Mouse (Mus musculus) limb, embryonic 10.5 days (tissue): ENCODE measurements at regions not wholly inside any gene's neighbourhood (a gene's known extent, or its start where the extent isn't known, plus 50 kb on each side); places are given as distances from the start of the nearest gene placed in this dataset.

Experiments
- DNase-seq: peaks from one replicate; pipeline ENCODE4 v3.0.0-alpha.2; 2017; ENCODE audit warnings: low spot score
- H3K27ac ChIP-seq: fragments of 300-500 bp; sonication (generic); 2 replicates; pipeline ENCODE4 v1.5.1; 2016; ENCODE audit warnings: mild to moderate bottlenecking
- H3K27me3 ChIP-seq: fragments of 300-500 bp; sonication (generic); 2 replicates; pipeline ENCODE4 v1.6.1; 2016; ENCODE audit warnings: low read depth, mild to moderate bottlenecking; ENCODE audit not compliant: poor library complexity, severe bottlenecking
- H3K36me3 ChIP-seq: fragments of 300-500 bp; sonication (generic); 2 replicates; pipeline ENCODE4 v1.6.1; 2016; ENCODE audit warnings: mild to moderate bottlenecking, moderate library complexity
- H3K4me1 ChIP-seq: fragments of 300-500 bp; sonication (generic); 2 replicates; pipeline ENCODE4 v1.6.1; 2016
- H3K4me3 ChIP-seq: fragments of 300-500 bp; sonication (generic); 2 replicates; pipeline ENCODE4 v1.5.1; 2016; ENCODE audit warnings: mild to moderate bottlenecking, moderate library complexity
- H3K9me3 ChIP-seq: fragments of 300-500 bp; sonication (generic); replicated peaks from 2 replicates; pipeline ENCODE4 v1.6.1; 2016; ENCODE audit warnings: mild to moderate bottlenecking
- WGBS: fragments of 180-500 bp; shearing (Covaris S2); methylation state at CpG from one replicate; pipeline ENCODE4 v1.1.7; 2016; 5-methylcytosine and 5-hydroxymethylcytosine counted together

DNA sequence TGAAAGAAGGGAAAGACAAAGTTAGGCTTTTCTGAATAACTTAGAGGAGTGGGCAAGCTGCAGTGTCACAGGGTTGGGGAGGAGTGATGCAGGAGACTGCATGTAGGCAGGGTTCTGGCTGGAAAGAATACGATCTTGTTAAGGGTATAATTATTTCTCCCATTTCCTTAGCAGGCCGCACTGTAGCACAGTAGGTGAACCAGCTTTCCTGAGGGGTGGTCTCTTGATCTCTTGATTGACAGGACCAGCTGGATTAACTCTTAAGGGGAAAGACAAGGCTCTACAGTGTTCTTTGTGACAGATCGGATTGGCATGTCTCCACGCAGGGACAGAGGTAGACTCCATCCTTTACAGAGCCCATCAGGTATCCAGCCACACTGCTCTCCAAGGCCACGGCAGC, 54.5 kb upstream of the Meis1 start:
- WGBS, result 81% methylated on average over 5 of the region's 5 CpGs
- H3K27ac ChIP-seq, result no peak overlapping the region
- DNase-seq, result no peak
- peaks cover 31% of the 10 kb centered on the region; the same call in 1 of the 2 replicates for H3K27me3 ChIP-seq
- no peaks in the 10 kb centered on the region for H3K36me3 ChIP-seq
- H3K4me3 ChIP-seq, result no peak overlapping the region
- peaks cover 3% of the 10 kb centered on the region; the same call in 1 of the 2 replicates for H3K4me1 ChIP-seq
- H3K9me3 ChIP-seq, result no peaks in the 10 kb centered on the region; the same call in 1 of the 2 replicates

DNA sequence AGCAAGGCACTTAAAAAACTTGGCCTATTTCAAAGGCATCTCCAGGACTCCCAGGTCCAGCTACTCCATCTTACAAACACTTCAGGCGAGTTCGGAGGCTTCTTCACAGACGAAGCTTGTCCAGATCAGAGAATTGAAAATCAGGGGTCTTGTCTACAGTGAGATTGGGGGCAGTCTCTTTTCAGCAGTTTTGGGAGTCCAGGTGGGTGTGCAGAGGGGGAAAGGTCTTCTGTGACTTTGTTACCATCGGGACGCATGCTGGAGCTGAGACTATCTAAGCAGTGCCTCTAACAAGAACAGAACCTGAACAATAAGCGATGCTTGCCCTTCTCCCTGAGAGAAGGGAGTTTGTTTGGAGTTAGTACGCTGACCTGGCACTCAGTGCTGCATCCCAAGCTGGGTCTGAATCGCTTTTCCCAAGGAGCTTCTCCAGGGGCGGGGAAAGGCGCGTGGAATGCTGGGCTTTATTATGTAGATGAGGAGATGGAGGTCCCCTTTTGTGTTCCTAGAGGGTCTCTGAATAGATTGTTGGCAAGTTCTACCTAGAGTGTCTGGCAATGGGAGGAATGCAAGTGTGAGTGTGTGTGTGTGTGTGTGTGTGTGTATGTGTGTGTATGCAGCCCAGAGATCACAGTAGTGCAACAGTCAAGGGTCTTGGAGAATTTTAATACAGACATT, 55.2 kb upstream of the Meis1 start:
- Histone ChIP-seq H3K27ac (no peak overlapping the region), H3K4me3 (no peak overlapping the region), H3K9me3 (no peaks in the 10 kb centered on the region; the same call in 1 of the 2 replicates), H3K27me3 (peaks cover 31% of the 10 kb centered on the region; the same call in 1 of the 2 replicates), H3K36me3 (no peaks in the 10 kb centered on the region), H3K4me1 (no peaks in the 10 kb centered on the region; the same call in 1 of the 2 replicates)
- WGBS, result 59% methylated on average over 11 of the region's 11 CpGs
- no peak for DNase-seq

DNA sequence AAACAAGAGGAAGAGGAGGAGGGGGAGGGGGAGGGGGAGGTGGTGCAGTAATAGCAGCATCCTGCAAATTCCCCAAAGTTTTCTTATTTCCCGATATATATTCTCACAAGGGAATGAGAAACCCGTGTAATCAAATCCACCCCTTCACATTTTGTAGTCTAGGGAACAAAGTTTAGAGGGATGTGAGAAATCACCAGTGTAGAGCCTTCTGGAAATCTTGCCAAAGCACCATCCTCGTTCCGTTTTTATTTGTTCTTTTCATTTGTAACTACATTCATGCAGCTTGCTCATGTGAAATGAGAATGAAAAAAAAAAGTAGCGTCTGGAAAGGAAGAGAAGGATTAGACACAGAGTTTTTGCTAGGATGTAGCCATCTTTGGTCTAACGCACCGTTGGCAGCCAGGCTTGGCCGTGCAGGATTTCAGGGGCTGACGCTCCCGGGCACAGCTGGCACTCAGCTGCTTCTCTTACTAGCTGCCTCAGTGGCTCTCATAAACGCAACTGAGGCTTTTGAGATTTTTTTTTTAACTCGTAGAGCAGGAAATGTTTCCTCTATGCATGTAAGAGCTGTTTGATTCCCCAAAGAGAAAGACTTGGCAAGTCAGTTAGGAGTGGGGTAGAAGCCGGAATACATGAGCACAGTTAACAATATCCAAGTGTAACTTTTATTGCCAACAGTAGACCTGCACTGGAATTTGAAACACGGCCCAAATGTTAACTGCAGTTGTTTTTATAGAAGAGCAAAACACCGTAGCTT, 72.5 kb upstream of the Meis1 start:
- WGBS, result 91% methylated on average over 15 of the region's 15 CpGs
- Histone ChIP-seq H3K27me3 (no peaks in the 10 kb centered on the region), H3K4me3 (no peak overlapping the region), H3K4me1 (0 out of 2 replicates have a peak, but pooled peaks cover 2% of the 10 kb centered on the region), H3K36me3 (no peaks in the 10 kb centered on the region), H3K9me3 (no peaks in the 10 kb centered on the region), H3K27ac (no peak overlapping the region)
- no peak for DNase-seq

DNA sequence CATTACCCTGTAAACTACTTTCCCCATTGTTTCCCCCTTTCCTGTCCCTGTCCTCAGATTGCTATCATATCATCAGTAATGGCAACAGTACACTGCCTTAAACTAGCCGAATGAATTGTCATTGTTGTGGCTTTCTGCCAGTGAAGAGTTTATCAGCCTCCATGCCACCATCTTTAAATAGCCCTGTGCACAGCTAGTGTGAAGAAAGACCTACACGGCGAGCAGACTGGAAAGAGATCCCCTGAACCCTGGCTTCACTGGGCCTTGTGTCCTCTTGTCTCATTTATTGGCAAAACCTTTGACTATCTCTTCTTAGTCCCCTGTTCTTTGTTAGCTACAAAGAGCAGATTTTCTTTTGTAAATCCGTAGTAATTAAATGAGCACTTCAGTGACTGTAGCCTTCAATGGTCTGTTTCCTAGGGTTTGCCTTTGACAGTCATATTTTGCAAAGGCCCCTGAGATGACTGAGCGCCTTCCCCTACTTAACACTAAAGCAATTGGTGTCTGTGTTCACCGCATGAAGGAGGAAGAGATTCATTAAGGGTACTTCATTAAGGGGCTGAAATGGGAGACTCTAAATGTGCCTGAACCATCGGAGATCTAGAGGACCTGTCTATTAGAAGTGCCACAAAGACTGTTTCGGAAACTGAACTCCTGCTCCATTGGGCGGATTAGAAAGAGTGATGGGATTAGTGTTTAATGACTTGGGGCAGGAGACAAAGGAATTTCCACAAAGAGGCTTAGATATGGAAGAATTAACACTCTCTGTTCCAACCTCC, 74.4 kb upstream of the Meis1 start:
- 79% methylated on average over 9 of the region's 9 CpGs for WGBS

DNA sequence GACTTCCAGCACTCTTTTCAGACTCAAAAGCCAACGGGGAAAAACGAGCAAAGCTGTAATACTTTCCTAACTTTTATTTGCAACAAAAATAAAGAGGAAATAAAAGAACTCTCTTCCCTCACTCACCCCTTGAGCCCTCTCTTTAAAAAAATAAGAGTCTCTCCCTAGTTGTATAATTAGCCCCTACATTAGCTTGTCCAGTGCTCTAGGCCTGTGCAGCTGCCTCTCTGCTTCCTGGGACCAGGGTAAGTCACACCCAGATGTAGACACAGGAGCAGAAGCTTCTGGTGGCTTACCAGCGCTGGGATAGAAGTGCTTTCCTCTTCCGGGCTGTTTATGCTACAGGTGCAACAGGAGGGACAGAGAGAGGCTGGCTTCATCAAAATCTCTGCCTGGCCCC, 75.0 kb upstream of the Meis1 start:
- Histone ChIP-seq H3K36me3 (no peaks in the 10 kb centered on the region), H3K4me1 (0 out of 2 replicates have a peak, but pooled peaks cover 2% of the 10 kb centered on the region), H3K27me3 (no peaks in the 10 kb centered on the region), H3K4me3 (no peak overlapping the region), H3K27ac (no peak overlapping the region), H3K9me3 (no peaks in the 10 kb centered on the region)
- no peak for DNase-seq
- 78% methylated on average over 4 of the region's 4 CpGs for WGBS

More for the DNA sequence above, 74.4 kb upstream of the Meis1 start:
- Histone ChIP-seq H3K4me3 (no peak overlapping the region), H3K4me1 (0 out of 2 replicates have a peak, but pooled peaks cover 2% of the 10 kb centered on the region), H3K27ac (no peak overlapping the region), H3K9me3 (no peaks in the 10 kb centered on the region), H3K36me3 (no peaks in the 10 kb centered on the region), H3K27me3 (no peaks in the 10 kb centered on the region)
- DNase-seq, result no peak

DNA sequence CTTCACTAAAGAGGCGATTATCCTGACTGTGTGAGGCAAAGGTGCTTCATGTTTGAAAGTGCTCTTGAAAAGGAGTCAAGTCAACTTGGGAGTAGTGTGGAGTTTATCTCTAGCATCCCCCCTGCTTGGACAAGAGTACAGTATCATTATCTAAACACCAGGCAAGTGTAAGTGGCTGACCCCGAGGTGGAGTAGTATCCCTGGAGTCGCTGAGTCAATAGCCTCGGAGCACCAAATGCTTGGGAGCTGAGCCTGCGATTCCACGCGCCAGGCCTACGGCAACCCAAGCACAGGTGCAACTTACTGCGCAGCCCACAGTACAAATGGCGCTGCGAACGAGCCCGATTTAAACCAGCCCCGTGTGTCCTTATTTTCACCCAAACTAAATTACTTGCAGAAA, 75.4 kb upstream of the Meis1 start:
- 89% methylated on average over 14 of the region's 14 CpGs for WGBS
- Histone ChIP-seq H3K27me3 (no peaks in the 10 kb centered on the region), H3K36me3 (no peaks in the 10 kb centered on the region), H3K4me3 (no peak overlapping the region), H3K9me3 (no peaks in the 10 kb centered on the region), H3K27ac (no peak overlapping the region), H3K4me1 (0 out of 2 replicates have a peak, but pooled peaks cover 2% of the 10 kb centered on the region)
- DNase-seq, result no peak

DNA sequence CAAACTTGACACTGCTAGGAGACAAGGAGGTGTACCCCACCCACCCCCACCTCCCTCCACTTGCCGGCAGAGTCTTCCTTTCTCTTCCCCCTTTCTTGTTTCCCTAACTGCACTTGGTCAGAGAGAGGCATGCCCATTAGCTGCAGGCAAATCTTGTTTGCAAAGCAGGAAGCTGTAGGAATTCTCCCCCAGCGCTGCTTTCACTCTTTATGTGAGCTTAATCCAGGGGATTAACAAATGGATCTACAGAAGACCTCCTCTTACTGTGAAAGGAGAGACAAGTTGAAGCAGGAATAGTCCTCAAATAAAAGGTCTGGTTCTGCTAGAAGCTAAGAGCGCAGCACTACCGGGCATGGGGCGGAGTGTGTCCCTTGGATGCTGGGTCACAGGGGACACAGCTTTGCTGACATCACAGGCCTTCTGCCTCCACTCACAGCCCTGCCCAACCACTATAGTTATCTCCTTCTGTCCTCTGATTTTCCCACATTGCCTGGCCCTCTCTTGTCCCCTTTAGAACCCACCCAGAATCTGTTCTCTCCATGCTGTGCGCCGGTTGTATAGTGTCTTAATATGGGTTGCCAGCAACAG, 84.3 kb upstream of the Meis1 start:
- Histone ChIP-seq H3K4me1 (no peaks in the 10 kb centered on the region), H3K27ac (no peak overlapping the region), H3K4me3 (no peak overlapping the region), H3K9me3 (no peaks in the 10 kb centered on the region), H3K27me3 (peaks cover 8% of the 10 kb centered on the region; the same call in 1 of the 2 replicates), H3K36me3 (no peaks in the 10 kb centered on the region)
- no peak for DNase-seq
- WGBS, result 41% methylated on average over 7 of the region's 7 CpGs

DNA sequence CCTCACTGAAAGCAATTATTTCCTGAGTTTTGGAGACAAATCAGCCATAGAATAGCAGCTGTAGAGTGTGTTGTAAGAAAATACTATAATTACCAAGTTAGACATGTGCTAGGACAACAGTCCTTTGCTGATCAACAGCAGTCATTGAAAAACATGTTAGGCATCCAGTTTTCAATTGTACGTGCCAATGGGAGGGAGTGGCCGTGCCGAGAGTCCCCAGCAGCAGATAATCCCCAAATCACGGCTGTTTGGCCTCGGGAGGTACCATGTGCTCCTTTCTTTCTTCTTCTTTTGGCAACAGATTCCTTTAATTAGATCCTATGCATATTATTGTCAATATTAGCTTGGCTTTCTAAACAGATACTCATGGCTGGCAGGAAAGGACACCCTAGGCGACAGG, 88.4 kb upstream of the Meis1 start:
- DNase-seq, result no peak
- Histone ChIP-seq H3K9me3 (no peaks in the 10 kb centered on the region), H3K4me1 (0 out of 2 replicates have a peak, but pooled peaks cover 3% of the 10 kb centered on the region), H3K36me3 (no peaks in the 10 kb centered on the region), H3K27me3 (peaks cover 8% of the 10 kb centered on the region; the same call in 1 of the 2 replicates), H3K4me3 (no peak overlapping the region), H3K27ac (no peak overlapping the region)
- WGBS, result 88% methylated on average over 6 of the region's 6 CpGs

DNA sequence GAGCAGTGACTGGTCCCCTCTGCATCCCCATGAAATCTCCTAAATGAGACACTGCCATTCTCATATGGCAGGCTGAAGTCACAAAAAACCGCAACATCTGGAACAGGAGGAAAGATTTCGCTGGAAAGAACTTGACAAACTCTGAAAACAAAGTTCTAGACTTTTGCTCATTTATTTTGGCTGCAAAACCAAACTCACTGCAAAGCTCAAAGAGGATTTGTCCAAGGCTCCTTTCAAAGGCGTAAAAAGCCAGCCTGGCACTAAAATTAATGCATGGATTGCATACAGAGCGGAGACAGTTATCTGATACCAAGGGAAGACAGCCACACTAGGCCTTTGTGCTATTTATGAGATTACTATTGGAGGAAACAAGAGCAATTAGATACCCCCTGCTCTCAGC, 90.3 kb upstream of the Meis1 start:
- WGBS, result 78% methylated on average over 4 of the region's 4 CpGs
- 0 out of 2 replicates have a peak, but pooled peaks cover 3% of the 10 kb centered on the region for H3K4me1 ChIP-seq
- H3K27me3 ChIP-seq, result no peaks in the 10 kb centered on the region
- no peak overlapping the region for H3K4me3 ChIP-seq
- no peak for DNase-seq
- no peaks in the 10 kb centered on the region for H3K36me3 ChIP-seq
- H3K27ac ChIP-seq, result no peak overlapping the region
- no peaks in the 10 kb centered on the region for H3K9me3 ChIP-seq

DNA sequence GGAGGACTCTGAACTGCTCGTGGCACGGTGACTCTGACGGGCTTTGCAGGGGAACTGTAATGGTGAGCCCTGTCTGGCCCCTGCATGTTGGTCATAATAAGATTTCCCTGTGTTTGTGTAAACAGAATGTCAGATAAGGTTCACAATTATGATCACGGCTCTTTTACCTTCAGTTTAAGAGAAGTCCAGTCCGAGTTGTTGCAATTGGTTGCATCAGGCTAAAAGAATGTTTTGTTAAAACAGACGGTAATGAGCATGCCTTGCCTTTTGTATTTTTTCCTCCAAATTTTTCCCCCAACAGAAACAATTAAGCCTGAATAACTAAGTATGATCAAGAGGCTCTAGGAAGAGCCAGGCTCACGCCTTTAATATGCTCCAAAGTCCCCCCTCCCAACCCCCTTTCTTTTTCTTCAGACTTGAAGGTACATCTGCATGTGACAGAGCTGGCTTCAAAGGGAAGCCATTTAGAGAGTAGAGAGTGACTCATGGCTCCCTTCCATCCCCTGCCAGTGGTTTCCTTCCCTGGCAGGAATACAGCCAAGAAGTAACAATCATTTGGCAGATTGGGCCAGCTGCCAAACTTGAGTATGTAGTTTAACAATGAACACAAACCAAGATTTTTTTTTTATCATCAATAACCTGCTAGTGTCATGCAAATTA, 93.3 kb upstream of the Meis1 start:
- no peak for DNase-seq
- H3K4me3 ChIP-seq, result no peak overlapping the region
- no peak overlapping the region for H3K27ac ChIP-seq
- H3K9me3 ChIP-seq, result no peaks in the 10 kb centered on the region
- no peaks in the 10 kb centered on the region for H3K36me3 ChIP-seq
- no peaks in the 10 kb centered on the region for H3K27me3 ChIP-seq
- H3K4me1 ChIP-seq, result 0 out of 2 replicates have a peak, but pooled peaks cover 3% of the 10 kb centered on the region
- WGBS, result 56% methylated on average over 7 of the region's 7 CpGs

DNA sequence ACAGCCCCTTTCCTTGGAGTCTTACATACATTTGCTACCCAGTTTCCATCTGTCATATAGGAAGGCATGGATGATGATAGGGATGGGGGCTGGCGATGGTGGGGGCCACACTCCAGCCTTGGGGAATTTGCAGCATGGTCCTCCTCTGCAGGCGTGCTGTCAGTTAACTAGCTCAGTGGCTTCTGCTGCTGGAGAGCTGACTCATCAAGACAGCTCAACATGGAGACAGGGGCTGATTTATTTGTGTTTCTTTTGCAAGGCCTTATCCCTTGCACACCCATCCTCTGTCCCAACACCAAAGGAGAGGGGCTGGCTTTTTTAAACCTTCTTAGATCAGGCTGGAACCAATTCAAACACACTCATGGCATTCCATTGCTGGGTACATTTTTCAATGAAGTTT, 98.3 kb upstream of the Meis1 start:
- 74% methylated on average over 2 of the region's 2 CpGs for WGBS
- Histone ChIP-seq H3K36me3 (no peaks in the 10 kb centered on the region), H3K4me3 (no peak overlapping the region), H3K4me1 (peaks cover 8% of the 10 kb centered on the region), H3K9me3 (no peaks in the 10 kb centered on the region), H3K27ac (no peak overlapping the region), H3K27me3 (0 out of 2 replicates have a peak, but pooled peaks cover 3% of the 10 kb centered on the region)
- DNase-seq, result no peak

DNA sequence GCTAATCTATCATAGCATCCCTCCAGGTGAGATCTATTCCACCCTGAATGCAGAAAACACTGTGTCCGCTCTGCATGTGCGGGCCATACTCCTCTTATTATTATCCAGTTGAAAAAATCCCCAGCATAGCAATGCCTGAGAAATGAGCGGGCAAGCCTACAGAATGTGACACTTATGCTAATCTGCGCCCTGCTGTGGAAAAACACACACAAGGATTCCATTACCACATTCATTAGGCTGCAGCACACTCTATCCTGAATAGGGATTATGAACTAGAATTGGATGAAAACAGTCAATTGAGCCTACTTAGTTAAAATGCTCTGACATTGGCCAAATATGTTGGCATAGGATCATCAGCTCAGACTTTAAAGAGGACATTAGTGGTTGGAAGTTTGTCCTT, 99.5 kb upstream of the Meis1 start:
- Histone ChIP-seq H3K4me3 (no peak overlapping the region), H3K27me3 (0 out of 2 replicates have a peak, but pooled peaks cover 3% of the 10 kb centered on the region), H3K27ac (no peak overlapping the region), H3K4me1 (peaks cover 8% of the 10 kb centered on the region), H3K36me3 (no peaks in the 10 kb centered on the region), H3K9me3 (no peaks in the 10 kb centered on the region)
- 69% methylated on average over 4 of the region's 4 CpGs for WGBS
- DNase-seq, result no peak
